In the genomic region with DNA sequence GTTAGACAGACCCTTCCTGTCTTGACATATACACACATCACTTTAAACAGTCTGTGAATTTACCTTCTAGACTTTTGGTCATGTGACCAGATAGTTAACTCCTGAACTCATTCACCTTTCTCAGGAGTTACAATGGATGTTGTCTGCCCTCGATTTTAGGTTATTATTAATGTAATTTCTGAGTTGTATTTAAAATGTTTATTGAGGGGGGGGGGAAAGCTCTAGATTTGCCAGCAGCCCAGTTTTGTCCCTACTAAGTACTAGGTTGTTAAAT, we compare ENCODE assay signal across 8 mouse cellular contexts. TPM values are rescaled to one million over a fixed set of nuclear protein-coding genes. Genes with fewer than 3 reads are reported as not detected.
A peak's percentile ranks its signal among the peaks of the same experiment; 100 is the strongest.
DNase-seq lines count a peak whose midpoint lies in the region; ATAC-seq and TF ChIP-seq lines count a peak whose summit lies in the region.
"Had no signal": no experiment of that assay in that cellular context is flagged by ENCODE, and none has a peak within 500 bp of the region (broad histone marks: within the 10 kb centered on the region; RNA-seq: fewer than 3 reads in every experiment).

No protein-coding gene starts in this region.

- H3K9ac ChIP-seq in lung, embryonic 16.5 days (ENCODE audit: low read length) = peak overlapping the region; percentile 91
- H3K9ac ChIP-seq in forebrain, embryonic 11.5 days (ENCODE audit: low read length) = peak overlapping the region; percentile 79
- H3K9ac ChIP-seq in limb, embryonic 13.5 days = peak overlapping the region; percentile 85

- H3K4me2 ChIP-seq in lung, embryonic 16.5 days (ENCODE audit: low read depth, low read length) = peak overlapping the region; percentile 82
- H3K4me2 ChIP-seq in forebrain, embryonic 11.5 days (ENCODE audit: low read depth, low read length, severe bottlenecking) = peak overlapping the region; percentile 48
- peak overlapping the region; percentile 76 for H3K4me2 ChIP-seq in limb, embryonic 13.5 days (replicated peaks)

- H3K4me3 ChIP-seq in lung, embryonic 16.5 days (ENCODE audit: low read length) = peak overlapping the region; percentile 97
- peak overlapping the region; percentile 74 for H3K4me3 ChIP-seq in forebrain, embryonic 11.5 days (ENCODE audit: low read depth, low read length)
- peak overlapping the region; percentile 76 for H3K4me3 ChIP-seq in limb, embryonic 13.5 days
- peak overlapping the region; percentile 93 for H3K4me3 ChIP-seq in small intestine, adult 2 months (ENCODE audit: low read depth, low read length)

- DNase-seq in lung, postnatal 10 days = no peak
- DNase-seq in forebrain, embryonic 11.5 days (ENCODE audit: low spot score) = no peak
- DNase-seq in ovary, adult 18-20 months (ENCODE audit: low spot score) = no peak
- no peak for DNase-seq in urinary bladder, postnatal 36 days (ENCODE audit: low spot score in 2 of 2)
- DNase-seq: kidney, postnatal 25 days had no signal

- peaks cover 18% of the 10 kb centered on the region for H3K27me3 ChIP-seq in lung, embryonic 16.5 days (ENCODE audit: control insufficient read depth, insufficient read depth, low read depth, low read length)
- peaks cover 22% of the 10 kb centered on the region for H3K27me3 ChIP-seq in forebrain, embryonic 11.5 days (ENCODE audit: control insufficient read depth, insufficient read depth, low read length)
- H3K27me3 ChIP-seq in limb, embryonic 13.5 days = peaks cover 16% of the 10 kb centered on the region; the same call in 1 of the 2 replicates
- H3K27me3 ChIP-seq in small intestine, adult 2 months (ENCODE audit: control insufficient read depth, insufficient read depth, low read length) = peaks cover 19% of the 10 kb centered on the region

- H3K4me1 ChIP-seq in lung, embryonic 16.5 days (replicated peaks; ENCODE audit: control insufficient read depth, insufficient read depth, low read length) = peaks cover 13% of the 10 kb centered on the region
- H3K4me1 ChIP-seq in forebrain, embryonic 11.5 days (replicated peaks; ENCODE audit: control insufficient read depth, insufficient read depth, low read length) = peaks cover 4% of the 10 kb centered on the region; the same call in 1 of the 2 replicates
- peaks cover 14% of the 10 kb centered on the region; the same call in 1 of the 2 replicates for H3K4me1 ChIP-seq in limb, embryonic 13.5 days
- H3K4me1 ChIP-seq in small intestine, adult 2 months (ENCODE audit: control insufficient read depth, insufficient read depth, insufficient read length, low read length) = 0 out of 2 replicates have a peak, but pooled peaks cover 2% of the 10 kb centered on the region

- H3K27ac ChIP-seq in lung, embryonic 16.5 days (ENCODE audit: low read length) = no peak overlapping the region
- no peak overlapping the region for H3K27ac ChIP-seq in forebrain, embryonic 11.5 days (ENCODE audit: low read depth, low read length)
- no peak overlapping the region for H3K27ac ChIP-seq in limb, embryonic 13.5 days
- H3K27ac ChIP-seq in small intestine, adult 2 months (ENCODE audit: insufficient read depth, low read depth, low read length) = no peak overlapping the region

- no peak for TF ChIP-seq POLR2A in small intestine, adult 2 months (IDR thresholded peaks at IDR 0.05; ENCODE audit: low read depth, low read length)

- TF ChIP-seq CTCF in small intestine, adult 2 months (IDR thresholded peaks at IDR 0.05; ENCODE audit: extremely low read depth, insufficient read length, insufficient replicate concordance, low read depth, low read length) = no peak

- no peaks in the 10 kb centered on the region for H3K9me3 ChIP-seq in lung, embryonic 16.5 days (ENCODE audit: control insufficient read depth, low read length)
- H3K9me3 ChIP-seq in forebrain, embryonic 11.5 days (ENCODE audit: control insufficient read depth, low read length) = no peaks in the 10 kb centered on the region
- no peaks in the 10 kb centered on the region for H3K9me3 ChIP-seq in limb, embryonic 13.5 days

- ATAC-seq in lung, embryonic 16.5 days (ENCODE audit: low read depth) = no peak
- ATAC-seq in forebrain, embryonic 11.5 days (replicated peaks; ENCODE audit: low FRiP score) = no peak
- no peak for ATAC-seq in limb, embryonic 13.5 days (ENCODE audit: low FRiP score, low read depth)

- WGBS in lung, embryonic 16.5 days = 6% methylated on average over 1 of the region's 1 CpGs
- WGBS in forebrain, embryonic 11.5 days = 5% methylated on average over 1 of the region's 1 CpGs
- WGBS in limb, embryonic 13.5 days = 7% methylated on average over 1 of the region's 1 CpGs
- WGBS in small intestine, adult 2 months = 9% methylated on average over 1 of the region's 1 CpGs

- H3K36me3 ChIP-seq in lung, embryonic 16.5 days (ENCODE audit: control insufficient read depth, insufficient read depth, low read length) = no peaks in the 10 kb centered on the region
- no peaks in the 10 kb centered on the region for H3K36me3 ChIP-seq in forebrain, embryonic 11.5 days (ENCODE audit: control insufficient read depth, insufficient read depth, low read length)
- no peaks in the 10 kb centered on the region for H3K36me3 ChIP-seq in limb, embryonic 13.5 days
- no peaks in the 10 kb centered on the region for H3K36me3 ChIP-seq in small intestine, adult 2 months (ENCODE audit: control insufficient read depth, insufficient read depth, low read length)

RNA-seq across cellular contexts. Expression of gene Shox2, which starts 4.7 kb away (rescaled TPM):
- 1.4 and 2.4 TPM in 2 replicates for polyA plus RNA-seq in lung, embryonic 16.5 days (2015; fragmentation: Nextera tagmentation; extraction: Ambion mirVana)
- polyA plus RNA-seq in forebrain, embryonic 11.5 days (2014; fragmentation: Nextera tagmentation; extraction: Ambion mirVana) = 8.1 and 9.8 TPM in 2 replicates
- polyA plus RNA-seq in limb, embryonic 13.5 days (2015; fragmentation: Nextera tagmentation; extraction: Ambion mirVana) = 61.6 and 65.2 TPM in 2 replicates
- 0.09 TPM in 1 of 2 replicates, not detected in the other for polyA plus RNA-seq in small intestine, adult 2 months (2012; rRNA removed)

RNA-seq across cellular contexts. Expression of gene Rsrc1, which starts 5.0 kb away (rescaled TPM):
- polyA plus RNA-seq in lung, embryonic 16.5 days (2015; fragmentation: Nextera tagmentation; extraction: Ambion mirVana) = 30.0 and 30.8 TPM in 2 replicates
- polyA plus RNA-seq in forebrain, embryonic 11.5 days (2014; fragmentation: Nextera tagmentation; extraction: Ambion mirVana) = 42.3 and 44.6 TPM in 2 replicates
- polyA plus RNA-seq in limb, embryonic 13.5 days (2015; fragmentation: Nextera tagmentation; extraction: Ambion mirVana) = 44.8 and 46.7 TPM in 2 replicates
- 0.95 and 1.3 TPM in 2 replicates for polyA plus RNA-seq in small intestine, adult 2 months (2012; rRNA removed)

Comparison
In these comparisons a context has a peak if more than half of its experiments do, and no peak if none do; other contexts are left out.
1. RNA of gene Rsrc1, which starts 5.0 kb away (polyA plus RNA-seq): 44.8 to 46.7 TPM in limb, embryonic 13.5 days, 42.3 to 44.6 TPM in forebrain, embryonic 11.5 days and 30.0 to 30.8 TPM in lung, embryonic 16.5 days; 0.95 to 1.3 TPM in small intestine, adult 2 months; every median in the first group is over 10 times any median in the second.
2. Peak in every context shown above with its lines, with median percentiles within 50 percentile points of each other: H3K4me2 ChIP-seq, H3K4me3 ChIP-seq and H3K9ac ChIP-seq.